Mouse (Mus musculus): ENCODE measurements at regions not wholly inside any gene's neighbourhood (a gene's known extent, or its start where the extent isn't known, plus 50 kb on each side); places are given as distances from the start of the nearest gene placed in this dataset.
A peak's percentile ranks its signal among the peaks of the same experiment; 100 is the strongest.

GRCm38 (mm10) chr9:47283746-47284455 lies 246.1 kb upstream of the Cadm1 start:
- Histone ChIP-seq H3K27ac (no peak overlapping the region), H3K4me1 (peaks cover 41% of the 10 kb centered on the region), H3K4me3 (replicated peaks) (no peak overlapping the region), H3K36me3 (replicated peaks) (no peaks in the 10 kb centered on the region), H3K9me3 (no peaks in the 10 kb centered on the region), H3K27me3 (peaks cover 11% of the 10 kb centered on the region), H3K4me2 (no peak overlapping the region), H3K9ac (no peak overlapping the region)
- ATAC-seq (ENCODE audit: low FRiP score), result no peak
- 74% methylated on average over 4 of the region's 4 CpGs for WGBS

DNA sequence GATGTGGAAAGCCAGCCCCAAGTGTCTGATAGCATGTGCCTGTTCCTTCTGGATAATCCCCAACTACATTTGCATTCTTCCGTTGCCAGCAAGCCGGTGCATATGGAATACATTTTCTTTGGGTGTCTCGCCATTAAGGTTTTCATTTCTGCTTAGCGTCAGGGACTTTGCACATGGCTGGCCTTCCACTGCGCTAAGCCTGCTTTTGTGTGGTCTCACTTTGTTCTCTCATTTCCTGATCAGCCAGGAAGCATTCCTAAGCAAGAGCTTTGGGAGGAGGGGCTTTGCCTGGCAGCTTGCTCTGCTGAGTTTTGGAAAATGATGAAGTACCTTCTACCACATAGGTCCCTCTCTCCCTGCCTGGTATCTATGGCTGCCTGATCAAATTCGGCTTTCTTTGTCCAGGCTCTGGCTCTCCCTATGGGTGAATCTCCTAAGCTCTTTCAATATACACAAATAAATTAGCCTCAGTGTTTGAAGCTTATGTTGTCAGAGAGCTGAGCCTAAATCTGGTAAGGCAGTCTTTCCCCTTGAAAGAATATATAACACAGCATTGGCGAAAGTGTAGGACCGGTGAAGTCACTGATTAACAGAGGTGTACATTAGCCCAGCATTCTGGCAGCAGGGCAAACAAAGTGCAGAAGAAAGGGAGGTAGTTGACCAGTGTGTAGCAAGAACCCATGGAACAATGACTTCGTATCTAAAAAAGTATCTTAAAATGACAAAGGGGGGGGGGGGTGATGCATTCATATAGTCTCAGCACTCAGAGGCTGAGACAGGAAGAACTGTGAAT lies 242.8 kb upstream of the Cadm1 start:
- no peak for ATAC-seq (ENCODE audit: low FRiP score)
- no peak overlapping the region for H3K9ac ChIP-seq
- peaks cover 11% of the 10 kb centered on the region for H3K27me3 ChIP-seq
- no peaks in the 10 kb centered on the region for H3K9me3 ChIP-seq
- 49% methylated on average over 9 of the region's 9 CpGs for WGBS
- H3K4me1 ChIP-seq, result peaks cover 10% of the 10 kb centered on the region
- H3K27ac ChIP-seq, result no peak overlapping the region
- no peaks in the 10 kb centered on the region for H3K36me3 ChIP-seq (replicated peaks)
- no peak overlapping the region for H3K4me3 ChIP-seq (replicated peaks)
- no peak overlapping the region for H3K4me2 ChIP-seq

DNA sequence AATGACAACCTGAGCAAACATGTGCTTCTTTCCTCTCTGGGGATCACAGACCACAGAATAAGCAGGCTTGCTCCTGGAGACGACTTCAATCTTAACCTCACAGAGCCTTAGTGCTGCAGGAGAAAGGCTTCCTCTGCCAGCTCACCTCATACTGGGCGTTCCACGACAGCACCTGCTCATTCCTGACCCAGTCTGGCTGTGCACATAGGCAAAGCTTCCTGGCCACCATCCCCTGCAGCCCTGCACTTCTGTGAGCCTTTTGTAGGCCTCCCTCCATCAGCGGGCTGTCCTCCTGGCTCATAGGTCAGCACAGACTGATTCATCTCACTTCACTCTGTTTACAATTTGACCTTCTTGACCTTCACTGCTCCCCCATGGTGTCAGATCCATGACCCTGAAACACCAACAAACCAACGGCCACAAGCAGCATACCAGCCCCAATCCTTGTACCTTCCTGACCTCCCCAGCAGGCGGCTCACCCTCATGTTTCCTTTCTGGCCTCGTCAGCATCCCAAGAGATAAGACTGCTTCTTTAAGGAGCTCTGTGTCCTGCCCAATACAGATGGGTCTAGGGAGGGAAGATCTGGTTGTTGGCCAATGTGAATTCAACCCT lies 241.3 kb upstream of the Cadm1 start:
- peaks cover 6% of the 10 kb centered on the region for H3K4me1 ChIP-seq
- H3K4me3 ChIP-seq (replicated peaks), result no peak overlapping the region
- H3K4me2 ChIP-seq, result no peak overlapping the region
- no peak overlapping the region for H3K9ac ChIP-seq
- no peaks in the 10 kb centered on the region for H3K9me3 ChIP-seq
- no peak overlapping the region for H3K27ac ChIP-seq
- H3K27me3 ChIP-seq, result peaks cover 7% of the 10 kb centered on the region
- H3K36me3 ChIP-seq (replicated peaks), result no peaks in the 10 kb centered on the region
- ATAC-seq (ENCODE audit: low FRiP score), result no peak
- WGBS, result 56% methylated on average over 7 of the region's 7 CpGs

- ATAC-seq (ENCODE audit: low FRiP score), result no peak
- H3K36me3 ChIP-seq (replicated peaks), result no peaks in the 10 kb centered on the region
- no peaks in the 10 kb centered on the region for H3K4me1 ChIP-seq
- H3K4me2 ChIP-seq, result no peak overlapping the region
- H3K9me3 ChIP-seq, result 0 out of 2 replicates have a peak, but pooled peaks cover 3% of the 10 kb centered on the region
- peaks cover 4% of the 10 kb centered on the region; the same call in 1 of the 2 replicates for H3K27me3 ChIP-seq
- WGBS, result 83% methylated on average over 1 of the region's 1 CpGs
- H3K9ac ChIP-seq, result no peak overlapping the region
- no peak overlapping the region for H3K27ac ChIP-seq
- no peak overlapping the region for H3K4me3 ChIP-seq (replicated peaks)
These were observed 229.3 kb upstream of the Cadm1 start for GRCm38 (mm10) chr9:47300633-47301032.

- Histone ChIP-seq H3K9ac (no peak overlapping the region), H3K4me1 (peaks cover 14% of the 10 kb centered on the region), H3K27me3 (peaks cover 7% of the 10 kb centered on the region; the same call in 1 of the 2 replicates), H3K4me2 (no peak overlapping the region), H3K4me3 (replicated peaks) (no peak overlapping the region), H3K9me3 (0 out of 2 replicates have a peak, but pooled peaks cover 3% of the 10 kb centered on the region), H3K36me3 (replicated peaks) (no peaks in the 10 kb centered on the region), H3K27ac (no peak overlapping the region)
- no peak for ATAC-seq (ENCODE audit: low FRiP score)
- WGBS, result 79% methylated on average over 7 of the region's 7 CpGs
These were observed 222.7 kb upstream of the Cadm1 start for GRCm38 (mm10) chr9:47307125-47307751.

DNA sequence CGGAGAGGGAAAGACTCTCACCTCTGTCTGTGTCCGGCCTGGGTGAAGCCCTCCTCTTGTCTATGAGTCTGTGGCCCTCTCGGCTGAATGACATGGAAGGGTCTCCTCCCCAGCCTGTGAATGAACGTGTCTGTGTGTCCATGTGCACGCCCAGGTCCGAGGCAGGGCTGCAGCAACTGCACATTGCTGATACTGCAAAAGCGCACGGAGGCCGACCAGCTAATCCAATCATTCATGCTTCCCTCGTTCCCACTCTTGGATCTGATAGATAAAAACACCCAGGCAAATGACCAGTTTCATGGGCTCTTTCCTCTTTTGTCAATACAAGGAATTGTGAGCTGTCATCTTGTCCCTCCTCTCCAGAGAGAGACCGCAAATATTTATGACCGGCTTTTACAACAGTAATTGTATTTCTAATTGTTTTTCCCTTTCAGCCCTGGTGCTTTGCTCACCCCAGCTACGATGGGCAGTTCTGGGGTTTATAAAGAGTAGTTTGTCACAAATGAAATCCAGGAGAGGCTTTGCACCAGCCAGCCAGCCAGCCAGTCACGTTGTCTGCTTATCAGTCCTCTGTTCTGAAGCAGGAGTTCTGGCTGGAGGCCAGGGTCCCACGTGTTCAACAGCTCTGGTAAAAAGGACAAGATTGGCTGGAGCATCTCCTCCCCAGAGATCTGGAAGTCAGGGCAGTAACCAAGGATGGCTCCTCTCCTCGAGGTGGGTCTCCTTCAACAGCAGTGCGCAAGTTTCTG lies 222.0 kb upstream of the Cadm1 start:
- Histone ChIP-seq H3K4me2 (no peak overlapping the region), H3K27ac (no peak overlapping the region)

GRCm38 (mm10) chr9:47313433-47313832 lies 216.5 kb upstream of the Cadm1 start:
- no peak for ATAC-seq (ENCODE audit: low FRiP score)
- H3K9me3 ChIP-seq, result no peaks in the 10 kb centered on the region
- H3K4me2 ChIP-seq, result no peak overlapping the region
- peaks cover under 1% of the 10 kb centered on the region; the same call in 1 of the 2 replicates for H3K4me1 ChIP-seq
- H3K27ac ChIP-seq, result no peak overlapping the region
- no peaks in the 10 kb centered on the region for H3K36me3 ChIP-seq (replicated peaks)
- WGBS, result 79% methylated on average over 4 of the region's 4 CpGs
- H3K27me3 ChIP-seq, result no peaks in the 10 kb centered on the region
- H3K4me3 ChIP-seq (replicated peaks), result no peak overlapping the region
- no peak overlapping the region for H3K9ac ChIP-seq

More for the DNA sequence above, 222.0 kb upstream of the Cadm1 start:
- Histone ChIP-seq H3K4me3 (replicated peaks) (no peak overlapping the region), H3K36me3 (replicated peaks) (no peaks in the 10 kb centered on the region), H3K9ac (no peak overlapping the region), H3K27me3 (peaks cover 7% of the 10 kb centered on the region; the same call in 1 of the 2 replicates), H3K4me1 (peaks cover 14% of the 10 kb centered on the region), H3K9me3 (0 out of 2 replicates have a peak, but pooled peaks cover 3% of the 10 kb centered on the region)
- ATAC-seq (ENCODE audit: low FRiP score), result 0 out of 2 replicates have a peak, but pooled peaks have one; percentile 17
- 39% methylated on average over 17 of the region's 17 CpGs for WGBS

DNA sequence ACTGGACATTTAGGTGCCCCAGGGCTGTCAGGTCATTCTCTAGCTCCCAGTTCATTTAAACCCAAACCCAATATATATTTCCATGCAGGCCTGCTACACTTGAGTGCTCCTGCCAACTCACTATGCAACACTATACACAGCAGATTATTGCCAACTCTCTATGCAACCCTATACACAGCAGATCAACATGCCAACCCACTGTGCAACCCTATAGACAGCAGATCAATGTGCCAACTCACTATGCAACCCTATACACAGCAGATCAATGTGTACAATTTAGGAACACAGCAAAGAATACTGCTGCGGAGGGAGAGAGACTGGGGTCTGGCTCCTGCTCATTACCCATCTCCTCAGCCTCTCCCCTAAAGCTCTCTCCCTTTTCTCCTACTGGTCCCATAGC lies 215.7 kb upstream of the Cadm1 start:
- WGBS, result 94% methylated on average over 1 of the region's 1 CpGs
- no peak overlapping the region for H3K27ac ChIP-seq
- H3K9me3 ChIP-seq, result no peaks in the 10 kb centered on the region
- H3K9ac ChIP-seq, result no peak overlapping the region
- H3K36me3 ChIP-seq (replicated peaks), result no peaks in the 10 kb centered on the region
- H3K4me3 ChIP-seq (replicated peaks), result no peak overlapping the region
- no peaks in the 10 kb centered on the region for H3K27me3 ChIP-seq
- no peak overlapping the region for H3K4me2 ChIP-seq
- ATAC-seq (ENCODE audit: low FRiP score), result no peak
- H3K4me1 ChIP-seq, result no peaks in the 10 kb centered on the region

GRCm38 (mm10) chr9:47320345-47320744 lies 209.6 kb upstream of the Cadm1 start:
- ATAC-seq (ENCODE audit: low FRiP score), result no peak
- WGBS, result 93% methylated on average over 1 of the region's 1 CpGs
- no peaks in the 10 kb centered on the region for H3K36me3 ChIP-seq (replicated peaks)
- no peak overlapping the region for H3K9ac ChIP-seq
- H3K4me2 ChIP-seq, result no peak overlapping the region
- no peak overlapping the region for H3K27ac ChIP-seq
- no peak overlapping the region for H3K4me3 ChIP-seq (replicated peaks)
- no peaks in the 10 kb centered on the region for H3K9me3 ChIP-seq
- H3K27me3 ChIP-seq, result peaks cover 21% of the 10 kb centered on the region
- H3K4me1 ChIP-seq, result no peaks in the 10 kb centered on the region

DNA sequence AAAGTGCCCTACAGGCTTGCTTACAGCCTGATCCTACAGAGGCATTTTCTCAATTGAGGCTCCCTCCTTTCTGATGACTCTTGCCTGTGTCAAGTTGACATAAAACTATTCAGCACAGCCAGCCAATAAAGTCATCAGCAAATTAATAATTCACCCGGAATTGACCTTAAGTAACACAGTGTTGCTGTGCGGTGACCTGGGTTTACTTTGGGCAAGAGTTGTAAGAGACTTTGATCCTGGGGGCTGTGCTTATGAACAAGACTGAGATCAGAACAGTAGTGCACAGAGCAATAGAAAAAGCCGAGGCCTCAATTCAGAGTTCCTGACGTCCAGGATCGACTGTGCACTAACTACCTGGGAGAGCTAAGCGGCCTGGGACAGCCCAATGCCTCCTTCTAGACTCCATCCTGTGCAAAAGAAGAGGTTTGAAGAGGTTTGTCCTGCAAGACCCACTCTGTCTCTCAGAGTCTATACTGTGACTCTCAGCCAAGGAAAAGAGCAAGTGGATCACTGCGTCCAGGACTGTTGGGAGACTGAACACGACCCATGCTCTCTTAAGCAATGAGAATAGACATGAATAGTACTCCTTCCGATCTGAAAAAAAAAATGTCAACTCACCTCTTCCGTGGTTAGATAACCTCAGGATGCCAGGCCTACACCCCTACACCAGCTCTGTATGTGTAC lies 208.7 kb upstream of the Cadm1 start:
- 65% methylated on average over 10 of the region's 10 CpGs for WGBS

GRCm38 (mm10) chr9:47322293-47322692 lies 207.7 kb upstream of the Cadm1 start:
- Histone ChIP-seq H3K4me2 (no peak overlapping the region), H3K27me3 (peaks cover 26% of the 10 kb centered on the region), H3K36me3 (replicated peaks) (no peaks in the 10 kb centered on the region), H3K4me1 (no peaks in the 10 kb centered on the region; the same call in 1 of the 2 replicates), H3K9me3 (no peaks in the 10 kb centered on the region), H3K27ac (no peak overlapping the region), H3K9ac (no peak overlapping the region), H3K4me3 (replicated peaks) (no peak overlapping the region)
- no peak for ATAC-seq (ENCODE audit: low FRiP score)
- WGBS, result 79% methylated on average over 5 of the region's 5 CpGs

More for the DNA sequence above, 208.7 kb upstream of the Cadm1 start:
- Histone ChIP-seq H3K4me3 (replicated peaks) (no peak overlapping the region), H3K9me3 (no peaks in the 10 kb centered on the region), H3K36me3 (replicated peaks) (no peaks in the 10 kb centered on the region), H3K9ac (no peak overlapping the region), H3K4me2 (no peak overlapping the region), H3K27ac (no peak overlapping the region), H3K27me3 (peaks cover 21% of the 10 kb centered on the region), H3K4me1 (no peaks in the 10 kb centered on the region; the same call in 1 of the 2 replicates)
- ATAC-seq (ENCODE audit: low FRiP score), result no peak

All from forebrain, embryonic 12.5 days (tissue).